Mouse (Mus musculus) heart, embryonic 10.5 days (tissue): ENCODE results near the gene Dock8. TPM values are rescaled to one million over a fixed set of nuclear protein-coding genes. Genes with fewer than 3 reads are reported as not detected.
A peak's percentile ranks its signal among the peaks of the same experiment; 100 is the strongest.

ENCODE experiments used
- DNase-seq: peaks from one replicate; pipeline ENCODE4 v3.0.0-alpha.2; 2017; ENCODE audit warnings: low spot score
- H3K27ac ChIP-seq: fragments of 300-500 bp; sonication (generic); 2 replicates; pipeline ENCODE4 v1.5.1; 2016; ENCODE audit warnings: mild to moderate bottlenecking
- H3K27me3 ChIP-seq: fragments of 300-500 bp; sonication (generic); 2 replicates; pipeline ENCODE4 v1.6.1; 2016; ENCODE audit warnings: mild to moderate bottlenecking; ENCODE audit not compliant: poor library complexity, insufficient read depth, severe bottlenecking
- H3K36me3 ChIP-seq: fragments of 300-500 bp; sonication (generic); 2 replicates; pipeline ENCODE4 v1.6.1; 2016; ENCODE audit warnings: mild to moderate bottlenecking, moderate library complexity
- H3K4me1 ChIP-seq: fragments of 300-500 bp; sonication (generic); 2 replicates; pipeline ENCODE4 v1.6.1; 2016; ENCODE audit warnings: mild to moderate bottlenecking
- H3K4me3 ChIP-seq: fragments of 300-500 bp; sonication (generic); 2 replicates; pipeline ENCODE4 v1.5.1; 2016; ENCODE audit warnings: mild to moderate bottlenecking, moderate library complexity
- H3K9me3 ChIP-seq: fragments of 300-500 bp; sonication (generic); 2 replicates; pipeline ENCODE4 v1.6.1; 2016; ENCODE audit warnings: mild to moderate bottlenecking, moderate library complexity
- WGBS: fragments of 180-500 bp; shearing (Covaris S2); methylation state at CpG from one replicate; pipeline ENCODE4 v1.1.7; 2016; 5-methylcytosine and 5-hydroxymethylcytosine counted together
- polyA plus RNA-seq: library from polyadenylated mRNA; unstranded; fragments of >200 nt; fragmentation: Nextera tagmentation; extraction: Ambion mirVana; gene quantifications from 2 replicates; pipeline ENCODE4 v1.2.1, GENCODE M21; 2016

Dock8 gene
- 1.6 and 3.3 TPM in 2 replicates for polyA plus RNA-seq

- Histone ChIP-seq H3K27ac (peak within 1 kb of the TSS; percentile 89), H3K4me3 (peak within 1 kb of the TSS; percentile 89), H3K36me3 (no peaks in the 10 kb centered on the region), H3K4me1 (peaks cover 10% of the 10 kb centered on the region; the same call in 1 of the 2 replicates), H3K9me3 (no peaks in the 10 kb centered on the region), H3K27me3 (peaks cover 59% of the 10 kb centered on the region)
- DNase-seq = peak; percentile 76
- WGBS = under 1% methylated on average over 94 of the region's 109 CpGs
Observed at GRCm38 (mm10) chr19:24999201-24999886, at the start of gene Dock8. Gene Dock8, plus strand, starts transcription at chr19:24999534.

- WGBS = 38% methylated on average over 3 of the region's 3 CpGs
- H3K27me3 ChIP-seq = no peaks in the 10 kb centered on the region
- H3K4me3 ChIP-seq = no peak overlapping the region
- no peaks in the 10 kb centered on the region for H3K9me3 ChIP-seq
- H3K27ac ChIP-seq = no peak overlapping the region
- H3K4me1 ChIP-seq = peaks cover 4% of the 10 kb centered on the region
- peaks cover 16% of the 10 kb centered on the region for H3K36me3 ChIP-seq
- DNase-seq = no peak
Observed at GRCm38 (mm10) chr19:24958531-24958930, 40.8 kb upstream of the Dock8 start.

GRCm38 (mm10) chr19:24961172-24961962 lies 38.0 kb upstream of the Dock8 start, which contains the start of gene Cbwd1:
Gene Cbwd1, minus strand, starts transcription at chr19:24961610.
- DNase-seq = peak; percentile 99
- under 1% methylated on average over 36 of the region's 36 CpGs for WGBS
- H3K36me3 ChIP-seq = peaks cover under 1% of the 10 kb centered on the region; the same call in 1 of the 2 replicates

GRCm38 (mm10) chr19:24966203-24966602 lies 33.1 kb upstream of the Dock8 start:
- no peak overlapping the region for H3K27ac ChIP-seq
- WGBS = 70% methylated on average over 2 of the region's 2 CpGs

More at GRCm38 (mm10) chr19:24961172-24961962, 38.0 kb upstream of the Dock8 start, which contains the start of gene Cbwd1:
- peaks cover 4% of the 10 kb centered on the region for H3K4me1 ChIP-seq
- no peaks in the 10 kb centered on the region for H3K9me3 ChIP-seq
- H3K4me3 ChIP-seq = peak within 1 kb of the TSS; percentile 79
- no peaks in the 10 kb centered on the region for H3K27me3 ChIP-seq
- H3K27ac ChIP-seq = peak within 1 kb of the TSS; percentile 89

GRCm38 (mm10) chr19:24966941-24967340 lies 32.4 kb upstream of the Dock8 start:
- whole genome bisulfite sequencing = 73% methylated on average over 2 of the region's 2 CpGs

More at GRCm38 (mm10) chr19:24966203-24966602, 33.1 kb upstream of the Dock8 start:
- DNase-seq = no peak
- Histone ChIP-seq H3K36me3 (no peaks in the 10 kb centered on the region), H3K4me1 (no peaks in the 10 kb centered on the region), H3K9me3 (no peaks in the 10 kb centered on the region), H3K4me3 (no peak overlapping the region), H3K27me3 (no peaks in the 10 kb centered on the region)

GRCm38 (mm10) chr19:24971307-24971706 lies 28.0 kb upstream of the Dock8 start:
- Histone ChIP-seq H3K27me3 (no peaks in the 10 kb centered on the region), H3K9me3 (no peaks in the 10 kb centered on the region), H3K27ac (no peak overlapping the region), H3K4me1 (no peaks in the 10 kb centered on the region), H3K4me3 (no peak overlapping the region), H3K36me3 (no peaks in the 10 kb centered on the region)
- no peak for DNase-seq
- WGBS = 82% methylated on average over 7 of the region's 7 CpGs

More at GRCm38 (mm10) chr19:24966941-24967340, 32.4 kb upstream of the Dock8 start:
- H3K36me3 ChIP-seq = no peaks in the 10 kb centered on the region
- H3K4me3 ChIP-seq = no peak overlapping the region
- DNase-seq = no peak
- H3K27me3 ChIP-seq = no peaks in the 10 kb centered on the region
- H3K4me1 ChIP-seq = no peaks in the 10 kb centered on the region
- no peak overlapping the region for H3K27ac ChIP-seq
- no peaks in the 10 kb centered on the region for H3K9me3 ChIP-seq

- H3K4me3 ChIP-seq = no peak overlapping the region
- H3K4me1 ChIP-seq = no peaks in the 10 kb centered on the region
- H3K36me3 ChIP-seq = no peaks in the 10 kb centered on the region
- 87% methylated on average over 3 of the region's 3 CpGs for WGBS
- DNase-seq = no peak
- H3K27me3 ChIP-seq = no peaks in the 10 kb centered on the region
- H3K9me3 ChIP-seq = no peaks in the 10 kb centered on the region
- H3K27ac ChIP-seq = no peak overlapping the region
Observed at GRCm38 (mm10) chr19:24972701-24973390, 26.5 kb upstream of the Dock8 start.

- Histone ChIP-seq H3K4me3 (no peak overlapping the region), H3K27ac (no peak overlapping the region), H3K9me3 (no peaks in the 10 kb centered on the region), H3K27me3 (no peaks in the 10 kb centered on the region), H3K36me3 (no peaks in the 10 kb centered on the region), H3K4me1 (no peaks in the 10 kb centered on the region)
- WGBS = 71% methylated on average over 11 of the region's 11 CpGs
- DNase-seq = no peak
Observed at GRCm38 (mm10) chr19:24977991-24978390, 21.3 kb upstream of the Dock8 start.

GRCm38 (mm10) chr19:24978852-24979842 lies 20.2 kb upstream of the Dock8 start:
- no peak overlapping the region for H3K4me3 ChIP-seq
- no peaks in the 10 kb centered on the region for H3K9me3 ChIP-seq
- H3K36me3 ChIP-seq = no peaks in the 10 kb centered on the region
- no peaks in the 10 kb centered on the region for H3K4me1 ChIP-seq
- WGBS = 79% methylated on average over 10 of the region's 10 CpGs
- no peaks in the 10 kb centered on the region for H3K27me3 ChIP-seq
- H3K27ac ChIP-seq = no peak overlapping the region
- DNase-seq = no peak

- no peaks in the 10 kb centered on the region for H3K36me3 ChIP-seq
- no peak overlapping the region for H3K4me3 ChIP-seq
- H3K27me3 ChIP-seq = no peaks in the 10 kb centered on the region
- 72% methylated on average over 8 of the region's 8 CpGs for WGBS
- no peaks in the 10 kb centered on the region for H3K4me1 ChIP-seq
- no peak overlapping the region for H3K27ac ChIP-seq
- no peaks in the 10 kb centered on the region for H3K9me3 ChIP-seq
- no peak for DNase-seq
Observed at GRCm38 (mm10) chr19:24981294-24981693, 18.0 kb upstream of the Dock8 start.

- H3K4me3 ChIP-seq = no peak overlapping the region
Observed at GRCm38 (mm10) chr19:24983050-24983449, 16.3 kb upstream of the Dock8 start.

More at GRCm38 (mm10) chr19:24983050-24983449, 16.3 kb upstream of the Dock8 start:
- Histone ChIP-seq H3K4me1 (no peaks in the 10 kb centered on the region), H3K27ac (no peak overlapping the region), H3K27me3 (no peaks in the 10 kb centered on the region), H3K9me3 (no peaks in the 10 kb centered on the region), H3K36me3 (no peaks in the 10 kb centered on the region)
- DNase-seq = no peak
- 84% methylated on average over 4 of the region's 4 CpGs for WGBS
